Mouse (Mus musculus): ENCODE data around the gene Rspo1. TPM values are rescaled to one million over a fixed set of nuclear protein-coding genes. Genes with fewer than 3 reads are reported as not detected.

Gene Rspo1
- not detected for polyA plus RNA-seq (2014; fragmentation: Illumina TruSeq; extraction: RNeasy Lipid Tissue Mini Kit (QIAGEN cat#74804); ENCODE audit: low replicate concordance)

DNA sequence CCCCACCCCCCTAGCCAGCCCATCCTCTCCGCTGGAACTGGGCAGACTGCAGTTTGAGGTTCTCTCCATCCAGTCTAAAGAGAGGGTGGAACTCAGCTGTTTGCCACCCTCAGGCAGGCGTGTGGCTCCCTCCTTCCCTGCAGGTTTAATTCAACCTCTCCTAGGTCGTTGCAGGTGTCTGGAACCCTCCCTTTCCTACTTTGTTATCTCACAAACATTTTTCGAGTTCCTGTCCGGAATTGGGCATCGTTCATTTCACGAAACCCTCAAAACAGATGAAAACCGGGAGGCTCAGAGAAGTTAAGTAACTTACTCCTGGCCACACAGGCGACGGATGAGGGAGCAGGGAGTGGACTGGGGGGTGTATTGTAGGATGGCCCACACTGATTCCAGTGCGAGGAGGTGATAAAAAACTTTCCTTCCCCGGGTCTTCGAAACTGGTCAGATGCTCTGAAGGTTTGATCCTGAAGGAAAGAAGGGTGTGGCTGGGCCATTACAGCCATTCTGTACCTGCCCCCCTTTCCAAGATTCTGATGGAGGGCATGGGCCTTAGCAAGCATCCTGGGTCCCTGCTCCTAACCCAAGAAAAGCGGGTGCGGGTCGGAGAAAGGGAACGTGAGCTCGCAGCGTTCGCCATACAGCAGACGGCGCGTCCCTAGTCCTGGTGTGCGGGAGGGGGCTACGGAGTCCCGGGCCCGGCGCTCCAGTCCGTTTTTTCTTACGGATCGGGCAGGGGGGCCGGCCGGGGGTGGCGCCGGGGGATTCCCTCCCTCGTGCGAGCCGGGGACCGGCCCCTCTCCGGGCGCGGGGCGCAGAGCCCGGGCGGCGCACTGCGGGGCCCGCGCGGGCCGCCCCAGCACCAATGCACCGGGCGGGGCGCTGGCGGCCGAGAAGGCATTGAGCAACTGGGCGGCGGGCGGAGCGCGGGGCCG is at the start of gene Rspo1:
TSS of gene Rspo1 (plus strand) at position 760 of the 932 bp plus-strand sequence.

DNA sequence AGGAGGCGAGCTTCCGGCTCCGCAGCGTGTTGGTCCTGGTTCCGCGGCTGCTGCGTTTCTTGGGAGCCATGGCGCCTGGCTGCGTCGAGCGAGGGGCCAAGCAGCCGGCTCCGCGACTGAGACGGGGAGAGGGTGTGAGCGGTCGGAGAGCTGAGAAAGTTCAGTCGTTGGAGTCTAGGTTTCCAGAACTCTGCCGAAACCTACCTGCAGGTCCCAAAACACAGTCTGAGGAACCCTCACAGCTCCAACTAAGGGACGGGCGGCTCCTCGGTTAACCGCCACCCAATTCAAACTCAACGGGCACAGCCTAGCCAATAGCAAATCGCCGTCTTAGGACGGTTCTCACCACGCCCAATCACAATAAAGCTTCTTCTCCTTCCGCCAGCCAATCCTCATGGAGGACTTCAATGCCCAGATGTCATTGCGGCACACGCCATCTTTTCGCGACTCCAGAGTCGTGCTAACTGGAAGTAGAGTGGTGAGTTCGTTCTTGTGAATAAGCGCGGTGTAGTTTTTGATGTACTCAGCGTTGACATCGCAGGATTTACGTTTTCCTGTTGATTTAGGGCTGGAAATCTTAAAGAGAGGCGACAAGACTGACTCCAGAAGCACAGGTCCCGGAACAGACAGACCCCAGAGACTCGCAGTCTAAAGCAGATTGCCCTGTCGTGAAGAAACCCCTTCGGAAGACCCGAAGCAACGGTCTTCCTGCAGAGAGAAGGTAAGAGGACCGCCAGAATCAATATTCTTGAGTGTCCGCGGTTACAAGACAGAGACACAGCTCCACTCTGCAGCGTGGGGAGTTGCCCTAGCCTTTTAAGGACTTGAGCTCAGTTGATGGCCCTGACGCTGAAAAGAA is 49.4 kb upstream of the Rspo1 start, which contains the start of gene 9930104L06Rik:
TSS of gene 9930104L06Rik (plus strand) at position 436 of the 859 bp plus-strand sequence.

DNA sequence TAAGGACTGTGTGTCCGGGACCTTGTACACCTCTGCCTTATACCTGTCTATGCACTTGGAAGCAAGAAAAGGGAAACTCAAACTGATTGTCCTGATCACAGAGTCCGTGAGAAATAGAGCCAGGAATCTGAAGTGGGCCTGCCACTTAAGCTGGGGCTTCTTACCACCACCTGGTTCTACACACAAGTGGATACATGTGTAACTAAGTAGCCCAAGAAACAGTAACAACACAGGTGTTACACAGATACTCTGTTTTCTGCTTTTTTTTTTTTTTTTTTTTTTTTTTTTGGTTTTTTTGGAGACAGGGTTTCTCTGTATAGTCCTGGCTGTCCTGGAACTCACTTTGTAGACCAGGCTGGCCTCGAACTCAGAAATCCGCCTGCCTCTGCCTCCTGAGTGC is 47.0 kb upstream of the Rspo1 start, which contains the start of gene Cdca8:
TSS of gene Cdca8 (minus strand) at position 101 of the 400 bp plus-strand sequence.

GRCm38 (mm10) chr4:125015806-125016635 is 29.8 kb downstream of the Rspo1 start, which contains the start of gene Gnl2:
Gene Gnl2 (plus strand): TSS chr4:125016585.

Other genes with a start within 250 kb of the Rspo1 start
- gene Inpp5b, start 244.6 kb upstream of the Rspo1 start, polyA plus RNA-seq (2014; fragmentation: Illumina TruSeq; extraction: RNeasy Lipid Tissue Mini Kit (QIAGEN cat#74804); ENCODE audit: low replicate concordance), result 33.3 TPM
- 16.4 TPM for gene Mtf1, start 184.3 kb upstream of the Rspo1 start, polyA plus RNA-seq (2014; fragmentation: Illumina TruSeq; extraction: RNeasy Lipid Tissue Mini Kit (QIAGEN cat#74804); ENCODE audit: low replicate concordance)
- 18.4 TPM for gene Yrdc, start 135.8 kb upstream of the Rspo1 start, polyA plus RNA-seq (2014; fragmentation: Illumina TruSeq; extraction: RNeasy Lipid Tissue Mini Kit (QIAGEN cat#74804); ENCODE audit: low replicate concordance)
- gene 1110065P20Rik, start 135.2 kb upstream of the Rspo1 start, polyA plus RNA-seq (2014; fragmentation: Illumina TruSeq; extraction: RNeasy Lipid Tissue Mini Kit (QIAGEN cat#74804); ENCODE audit: low replicate concordance), result 0.71 TPM
- gene Maneal, start 124.3 kb upstream of the Rspo1 start, polyA plus RNA-seq (2014; fragmentation: Illumina TruSeq; extraction: RNeasy Lipid Tissue Mini Kit (QIAGEN cat#74804); ENCODE audit: low replicate concordance), result not detected
- not detected for gene Epha10, start 105.5 kb upstream of the Rspo1 start, polyA plus RNA-seq (2014; fragmentation: Illumina TruSeq; extraction: RNeasy Lipid Tissue Mini Kit (QIAGEN cat#74804); ENCODE audit: low replicate concordance)
- 5.0 TPM for gene 9930104L06Rik, start 49.4 kb upstream of the Rspo1 start, polyA plus RNA-seq (2014; fragmentation: Illumina TruSeq; extraction: RNeasy Lipid Tissue Mini Kit (QIAGEN cat#74804); ENCODE audit: low replicate concordance)
- gene Cdca8, start 47.1 kb upstream of the Rspo1 start, polyA plus RNA-seq (2014; fragmentation: Illumina TruSeq; extraction: RNeasy Lipid Tissue Mini Kit (QIAGEN cat#74804); ENCODE audit: low replicate concordance), result 37.2 TPM
- gene Gnl2, start 30.2 kb downstream of the Rspo1 start, polyA plus RNA-seq (2014; fragmentation: Illumina TruSeq; extraction: RNeasy Lipid Tissue Mini Kit (QIAGEN cat#74804); ENCODE audit: low replicate concordance), result 42.5 TPM
- gene Dnali1, start 79.3 kb downstream of the Rspo1 start, polyA plus RNA-seq (2014; fragmentation: Illumina TruSeq; extraction: RNeasy Lipid Tissue Mini Kit (QIAGEN cat#74804); ENCODE audit: low replicate concordance), result not detected
- 12.2 TPM for gene Snip1, start 80.2 kb downstream of the Rspo1 start, polyA plus RNA-seq (2014; fragmentation: Illumina TruSeq; extraction: RNeasy Lipid Tissue Mini Kit (QIAGEN cat#74804); ENCODE audit: low replicate concordance)
- gene Meaf6, start 98.7 kb downstream of the Rspo1 start, polyA plus RNA-seq (2014; fragmentation: Illumina TruSeq; extraction: RNeasy Lipid Tissue Mini Kit (QIAGEN cat#74804); ENCODE audit: low replicate concordance), result 19.3 TPM
- gene Zc3h12a, start 141.4 kb downstream of the Rspo1 start, polyA plus RNA-seq (2014; fragmentation: Illumina TruSeq; extraction: RNeasy Lipid Tissue Mini Kit (QIAGEN cat#74804); ENCODE audit: low replicate concordance), result 0.15 TPM